Mouse (Mus musculus) brain, embryonic 14.5 days (tissue): ENCODE data around the gene Adora2b. TPM values are rescaled to one million over a fixed set of nuclear protein-coding genes. Genes with fewer than 3 reads are reported as not detected.
A peak's percentile ranks its signal among the peaks of the same experiment; 100 is the strongest.

Experiments used
- DNase-seq: peaks from one replicate; pipeline ENCODE4 v3.0.0-alpha.2; 2011; ENCODE audit warnings: low read depth
- CTCF ChIP-seq: fragments of 200-500 bp; IDR thresholded peaks from 2 replicates; pipeline ENCODE4 v1.5.1; 2012; ENCODE audit warnings: inconsistent platforms, mild to moderate bottlenecking, moderate library complexity, borderline replicate concordance; ENCODE audit not compliant: insufficient read depth, insufficient read length; ENCODE audit errors: extremely low read depth
- POLR2A ChIP-seq: fragments of 200-500 bp; IDR thresholded peaks from 2 replicates; pipeline ENCODE4 v1.6.1; 2012; ENCODE audit warnings: mild to moderate bottlenecking, inconsistent platforms, borderline replicate concordance; ENCODE audit not compliant: poor library complexity, insufficient read depth, insufficient read length, severe bottlenecking; ENCODE audit errors: extremely low read depth
- polyA plus RNA-seq: library from polyadenylated mRNA; depleted of rRNA; stranded (reverse); fragments of >200 nt; gene quantifications from 2 replicates; pipeline ENCODE4 v1.2.3, GENCODE M21; 2012; rRNA removed

Adora2b gene
- polyA plus RNA-seq: 2.8 and 3.0 TPM in 2 replicates

DNA sequence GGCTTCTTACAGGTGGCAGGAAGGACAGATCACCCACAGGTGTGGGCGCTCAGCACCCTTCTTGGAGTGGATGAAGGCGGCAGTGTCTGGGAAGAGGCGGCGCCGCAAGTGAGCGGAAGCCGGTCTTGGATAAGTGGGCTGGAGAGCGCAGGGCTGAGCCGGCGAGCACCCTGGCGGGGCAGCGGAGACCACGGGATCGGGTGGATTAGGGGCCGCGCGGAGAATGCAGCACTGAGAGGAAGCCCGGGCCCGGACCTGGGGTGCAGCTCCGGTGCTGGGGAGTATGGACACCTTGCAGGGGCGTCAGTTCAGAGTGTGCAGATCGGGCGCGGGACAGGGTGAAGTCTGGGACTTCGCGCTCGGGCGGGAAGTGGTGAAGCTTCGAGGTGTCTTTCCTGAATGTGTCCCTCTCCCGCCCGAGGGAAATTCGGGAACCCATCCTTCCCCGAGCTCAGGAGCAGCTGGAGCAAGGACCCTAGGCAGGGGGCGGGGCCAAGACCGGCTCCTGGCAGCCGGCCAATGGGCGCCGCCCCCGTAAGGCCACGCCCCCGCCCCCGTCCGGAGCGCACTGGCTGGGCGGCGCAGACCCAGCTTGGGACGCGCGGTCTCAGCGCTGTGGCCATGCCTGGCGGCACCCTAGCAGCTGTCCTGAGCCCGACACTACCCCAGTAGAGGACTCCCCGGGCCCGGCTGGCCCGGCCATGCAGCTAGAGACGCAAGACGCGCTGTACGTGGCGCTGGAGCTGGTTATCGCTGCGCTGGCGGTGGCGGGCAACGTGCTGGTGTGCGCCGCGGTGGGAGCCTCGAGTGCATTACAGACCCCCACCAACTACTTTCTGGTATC lies at the start of gene Adora2b:
Gene Adora2b (plus strand): TSS at position 584 of the 844 bp plus-strand sequence.
- TF ChIP-seq POLR2A (no peak), CTCF (no peak)
- peak; percentile 83 for DNase-seq

DNA sequence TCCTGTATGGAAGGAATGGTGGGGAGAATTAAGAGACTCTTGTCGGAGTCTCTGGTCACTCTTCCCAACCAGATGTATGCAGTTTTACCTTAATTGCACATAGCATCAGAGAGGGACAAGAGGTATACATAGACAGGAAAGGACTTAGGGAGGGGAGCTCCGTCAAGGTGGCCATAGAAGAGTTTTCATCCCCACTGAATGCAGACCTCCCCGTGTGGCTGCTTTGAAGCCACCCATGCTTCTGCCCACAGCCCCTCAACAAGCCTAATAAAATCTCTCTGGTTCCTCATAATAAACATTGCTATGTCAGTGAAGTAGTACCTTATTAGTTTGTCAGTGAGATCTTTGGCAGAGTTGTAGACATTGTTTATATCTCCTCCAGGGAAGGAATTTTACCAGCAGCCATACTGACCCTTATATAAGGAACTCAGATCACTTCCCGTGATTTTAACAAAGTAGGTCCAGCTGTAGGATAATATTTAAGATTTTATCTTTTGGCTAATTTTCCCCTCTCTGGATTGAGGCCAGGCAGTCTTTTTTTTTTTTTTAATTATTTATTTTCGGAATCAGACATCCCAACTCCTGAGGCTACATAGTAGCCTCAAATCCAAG lies 47.8 kb upstream of the Adora2b start:
- no peak for TF ChIP-seq POLR2A
- no peak for TF ChIP-seq CTCF
- no peak for DNase-seq

DNA sequence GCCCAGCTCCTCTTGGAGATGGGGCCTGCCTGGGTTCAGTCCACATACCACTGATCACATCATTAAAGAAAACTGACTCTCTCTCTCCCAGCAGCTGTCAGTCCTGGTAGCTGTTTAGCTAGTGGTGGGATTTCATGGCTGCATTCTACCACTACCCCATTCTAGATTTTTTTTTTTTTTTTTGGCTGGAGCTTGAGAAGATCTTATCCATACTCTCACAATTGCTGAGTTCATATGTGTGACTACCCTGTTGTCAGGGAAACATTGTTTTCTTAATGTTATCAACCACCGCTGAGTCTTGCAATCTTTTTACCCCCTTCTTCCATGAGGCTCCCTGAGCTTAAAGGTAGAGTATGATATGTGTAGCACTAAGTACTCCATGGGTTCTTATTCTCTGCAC lies 46.1 kb upstream of the Adora2b start:
- DNase-seq: no peak
- no peak for TF ChIP-seq CTCF
- no peak for TF ChIP-seq POLR2A

DNA sequence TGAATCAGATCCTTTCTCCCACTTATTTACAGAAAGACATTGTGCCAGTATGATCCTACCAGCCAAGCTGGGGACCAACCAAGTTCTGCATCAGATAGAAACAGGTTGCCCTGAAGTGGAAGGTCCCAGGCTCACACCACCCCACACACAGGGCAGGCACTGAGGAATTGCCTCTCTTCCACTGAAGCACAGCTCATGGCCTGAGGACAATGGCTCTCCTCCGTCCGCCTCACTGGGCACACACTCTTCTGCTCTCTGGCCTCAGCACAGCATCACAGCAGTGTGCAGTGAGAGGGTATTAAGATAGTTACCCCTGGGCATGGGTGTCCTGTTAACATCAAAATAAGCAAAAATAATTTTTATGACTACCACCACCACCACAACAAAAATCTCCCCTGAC lies 39.7 kb upstream of the Adora2b start:
- DNase-seq: peak; percentile 12

DNA sequence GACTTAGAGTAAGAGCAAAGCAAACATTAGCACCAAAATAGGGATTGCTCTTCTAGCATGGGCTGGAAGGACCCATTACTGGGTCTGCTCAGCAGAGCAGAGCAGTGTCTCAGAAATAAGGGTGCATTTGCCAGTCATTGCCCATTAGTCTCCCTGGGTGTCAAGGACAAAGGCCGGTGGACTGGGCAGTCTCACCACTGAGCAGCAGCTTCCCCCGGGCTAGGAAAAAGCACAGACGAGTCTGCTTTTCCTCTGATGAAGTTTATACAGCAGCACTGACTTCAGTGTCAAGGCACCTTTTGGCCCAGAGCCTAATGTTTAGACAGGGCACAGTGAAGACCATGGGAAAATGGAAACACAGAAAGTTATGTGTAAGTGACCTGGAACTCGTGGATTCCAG lies 38.9 kb upstream of the Adora2b start:
- TF ChIP-seq POLR2A (no peak), CTCF (no peak)
- no peak for DNase-seq

More for the DNA sequence above, 39.7 kb upstream of the Adora2b start:
- TF ChIP-seq POLR2A (no peak), CTCF (no peak)

DNA sequence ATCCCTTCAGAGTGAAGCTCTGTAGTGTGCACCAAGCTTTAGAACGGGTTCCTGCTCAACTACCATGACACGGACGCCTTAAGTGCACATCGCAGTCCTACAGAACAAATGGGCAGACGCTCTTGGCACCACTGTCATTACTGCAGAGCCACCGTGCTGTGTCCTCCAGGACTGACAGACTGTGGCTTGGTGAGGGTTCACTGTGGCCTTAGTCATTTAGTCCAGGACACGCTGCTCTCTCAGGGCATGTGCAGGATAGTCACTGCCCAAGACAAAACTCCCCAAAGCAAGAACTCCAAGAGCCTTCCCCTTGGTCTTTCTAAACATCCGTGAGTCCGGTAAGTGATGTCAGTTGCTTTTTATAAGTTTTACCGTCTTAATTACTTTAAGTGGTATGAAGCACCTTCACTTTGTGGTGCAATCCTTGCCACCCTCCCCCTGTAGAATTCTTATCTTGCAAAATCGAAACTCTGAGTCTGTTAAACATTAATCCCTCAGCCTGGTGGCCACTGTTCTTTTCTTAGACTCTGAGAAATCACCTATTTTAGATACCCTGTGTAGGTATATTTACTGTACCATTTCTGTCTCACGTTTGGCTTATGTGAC lies 35.3 kb upstream of the Adora2b start:
- no peak for DNase-seq
- no peak for TF ChIP-seq CTCF
- TF ChIP-seq POLR2A: no peak

DNA sequence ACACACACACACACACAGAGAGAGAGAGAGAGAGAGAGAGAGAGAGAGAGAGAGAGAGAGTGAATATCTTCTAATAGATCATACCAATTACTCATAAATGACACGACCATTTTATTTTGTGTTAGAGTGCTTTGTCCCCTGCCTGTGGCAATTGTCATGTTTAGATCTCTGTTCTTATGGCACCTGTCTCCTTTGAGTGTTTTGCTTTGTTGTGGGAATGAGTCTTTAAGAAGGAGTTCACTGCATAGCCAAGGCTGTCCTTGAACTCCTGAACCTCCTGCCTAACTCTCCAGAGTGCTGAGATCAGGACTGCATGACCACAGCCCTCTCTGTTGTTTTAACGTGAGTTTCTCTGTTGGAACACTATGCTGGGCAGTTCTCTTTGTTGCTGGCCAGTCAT lies 33.7 kb upstream of the Adora2b start:
- TF ChIP-seq CTCF (no peak), POLR2A (no peak)

DNA sequence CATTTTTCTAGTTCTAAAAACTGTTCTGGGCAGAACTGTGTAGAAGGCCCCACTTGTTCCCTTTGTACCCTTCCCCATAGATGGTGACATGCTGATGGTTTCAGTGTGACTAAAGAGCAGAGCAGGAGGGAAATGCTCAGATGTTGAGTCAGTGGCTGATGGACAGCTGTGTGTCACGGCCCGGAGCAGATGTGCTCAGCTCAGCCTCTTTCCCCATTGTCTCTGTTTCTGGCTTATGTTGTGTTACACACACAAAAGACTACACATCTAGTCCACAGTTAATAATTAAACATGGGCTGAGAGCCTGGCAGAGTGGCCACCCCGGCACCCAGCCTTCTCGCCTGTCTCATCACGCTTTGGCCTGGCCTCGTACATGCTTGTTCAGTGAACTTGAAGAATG lies 31.0 kb upstream of the Adora2b start:
- no peak for TF ChIP-seq CTCF
- no peak for TF ChIP-seq POLR2A

More for the DNA sequence above, 33.7 kb upstream of the Adora2b start:
- DNase-seq: no peak

DNA sequence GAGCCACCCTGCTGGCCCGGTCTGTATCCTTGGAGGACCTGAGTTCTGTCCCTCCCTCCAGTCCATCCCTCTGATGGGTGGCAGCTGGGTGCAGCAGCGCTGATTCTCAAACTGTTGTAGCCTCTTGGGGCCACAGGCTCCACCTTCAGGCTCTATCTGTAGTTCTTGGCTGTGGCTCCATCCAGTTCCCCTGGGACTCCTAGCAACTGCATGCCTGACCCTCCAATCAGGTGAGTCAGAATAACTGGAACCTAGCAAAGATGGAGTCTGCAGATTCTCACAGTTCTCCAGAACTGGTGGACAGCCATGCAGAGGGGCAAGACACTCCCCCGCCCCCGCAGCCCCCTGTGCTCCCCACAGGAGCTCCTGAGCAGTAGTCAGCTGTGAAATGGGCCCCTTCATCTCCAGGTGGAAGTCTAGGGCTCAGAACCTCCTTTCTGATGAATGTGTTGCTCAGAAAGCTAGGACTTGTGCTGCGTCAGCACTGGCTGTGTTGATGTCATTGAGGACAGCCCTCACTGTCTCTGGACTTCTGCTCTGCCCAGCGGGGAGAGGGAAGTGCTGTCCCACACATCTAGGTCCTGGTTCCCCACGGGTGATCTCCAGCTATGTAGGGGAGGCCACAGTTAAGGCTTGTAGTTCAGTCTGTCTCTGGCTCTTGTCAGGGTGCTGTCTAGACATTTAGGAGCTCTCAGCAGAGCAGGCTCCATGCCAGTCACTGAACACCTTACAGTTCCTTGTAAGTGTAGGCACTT lies 27.9 kb upstream of the Adora2b start:
- TF ChIP-seq CTCF (no peak), POLR2A (no peak)
- no peak for DNase-seq

More for the DNA sequence above, 31.0 kb upstream of the Adora2b start:
- no peak for DNase-seq

DNA sequence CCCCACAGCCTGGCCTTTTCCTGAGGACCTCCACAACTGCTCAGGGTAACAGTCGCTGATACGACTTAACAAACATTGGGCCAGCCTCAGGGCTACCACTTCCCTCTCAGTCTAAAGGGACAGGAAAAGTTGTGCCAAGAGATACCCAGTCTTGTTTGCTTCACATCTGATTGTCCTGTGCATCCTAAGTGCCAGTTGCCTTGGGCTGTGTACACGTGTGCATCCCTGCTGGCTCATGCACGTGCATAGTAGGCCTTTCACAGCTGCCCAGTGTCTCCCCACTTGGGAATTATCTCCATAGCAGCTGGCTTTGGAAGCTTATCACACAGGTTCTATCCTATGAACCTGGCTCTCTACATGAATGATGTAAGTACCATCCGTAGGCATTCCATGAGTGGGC lies 25.4 kb upstream of the Adora2b start:
- DNase-seq: no peak
- TF ChIP-seq CTCF (no peak), POLR2A (no peak)

DNA sequence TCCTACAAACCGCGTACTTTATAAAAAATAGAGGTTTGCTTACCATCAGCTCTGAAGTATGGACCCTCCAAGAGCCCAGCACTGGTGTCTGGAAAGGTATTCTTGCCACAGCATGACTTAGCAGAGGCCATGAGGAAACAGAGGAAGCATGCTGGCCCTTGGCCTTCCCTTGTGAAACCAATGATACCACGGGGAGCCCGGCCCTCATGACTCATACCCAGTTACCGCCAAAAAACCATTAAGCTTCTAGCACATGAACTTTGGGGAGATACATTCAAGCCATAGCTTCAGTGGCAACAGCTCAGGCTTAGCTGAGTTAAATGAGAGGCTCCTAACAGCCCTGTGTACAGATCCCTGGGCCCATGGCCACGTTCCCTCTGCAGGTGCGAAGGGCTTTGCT lies 24.8 kb upstream of the Adora2b start:
- TF ChIP-seq CTCF (no peak), POLR2A (no peak)
- no peak for DNase-seq
